ENCODE assay signal across 11 mouse cellular contexts in the genomic region with DNA sequence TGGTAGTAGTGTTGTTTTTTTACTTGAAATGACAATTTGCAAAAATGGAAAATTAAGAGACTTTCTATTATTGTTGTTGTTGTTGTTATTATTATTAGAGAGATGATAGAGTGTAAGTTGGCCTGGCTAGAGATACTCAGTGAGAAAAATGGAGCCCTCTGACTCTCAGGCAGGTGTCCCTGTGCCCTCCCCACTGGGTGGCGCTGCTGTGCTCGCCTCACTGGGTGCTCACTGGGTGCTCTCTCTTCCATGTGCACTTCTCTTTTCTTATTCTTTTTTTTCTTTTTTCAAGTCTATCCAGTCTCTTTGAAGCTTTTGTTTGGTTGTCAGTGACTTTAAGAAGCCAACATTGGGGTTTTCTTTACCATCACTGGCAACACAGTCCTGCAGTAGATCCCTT. TPM values are rescaled to one million over a fixed set of nuclear protein-coding genes. Genes with fewer than 3 reads are reported as not detected.
DNase-seq lines count a peak whose midpoint lies in the region; TF ChIP-seq lines count a peak whose summit lies in the region.
"Had no signal": no experiment of that assay in that cellular context is flagged by ENCODE, and none has a peak within 500 bp of the region (broad histone marks: within the 10 kb centered on the region; RNA-seq: fewer than 3 reads in every experiment).

No protein-coding gene starts in this region.

- TF ChIP-seq CTCF in lung, adult 2 months (IDR thresholded peaks at IDR 0.05; ENCODE audit: insufficient read depth, low read length) = peak; percentile 19; the same call in 1 of the 2 replicates

- no peaks in the 10 kb centered on the region for H3K4me1 ChIP-seq in lung, adult 2 months (ENCODE audit: control insufficient read depth, insufficient read depth, low read length)

- DNase-seq in adrenal gland, postnatal 10 days = peak; percentile 65
- no peak for DNase-seq in adrenal gland, postnatal 4 days (ENCODE audit: low spot score in 2 of 2)
- DNase-seq in lung, adult 2 months = no peak
- DNase-seq in lung, postnatal 25 days (ENCODE audit: low spot score) = no peak
- peak; percentile 15 for DNase-seq in c-Kit-positive CD71-positive TER-119-positive erythroid progenitor cells, embryonic 14.5 days (ENCODE audit: low spot score)
- peak; percentile 75 for DNase-seq in testis, postnatal 10 days (ENCODE audit: low spot score)
- no peak for DNase-seq in embryo, embryonic 11 days
- DNase-seq in layer of hippocampus, adult 8-10 months (ENCODE audit: low spot score in 2 of 2) = no peak
- DNase-seq: gastrocnemius, postnatal 14 days; right cerebral cortex, postnatal 14 days had no signal

- no peak for TF ChIP-seq POLR2A in lung, adult 2 months (IDR thresholded peaks at IDR 0.05; ENCODE audit: borderline replicate concordance, extremely low read depth, low read depth, low read length)

- 61% methylated on average over 2 of the region's 2 CpGs for WGBS in lung, adult 2 months

- no peak overlapping the region for H3K4me3 ChIP-seq in lung, adult 2 months (replicated peaks; ENCODE audit: extremely low read depth, low read depth, low read length)

RNA-seq across cellular contexts. Expression of a gene that starts 18.6 kb away (rescaled TPM):
- 10 to 100 TPM; 16.1 to 26.4 TPM for total RNA-seq in adrenal gland, postnatal 10 days (2021)
- 1 to 10 TPM; 7.1 to 8.1 TPM for total RNA-seq in adrenal gland, postnatal 4 days (2021)
- 2.1 and 2.2 TPM in 2 replicates for polyA plus RNA-seq in lung, adult 2 months (2012; rRNA removed)
- 1 to 10 TPM; 2.5 to 3.4 (median 3.1) TPM for total RNA-seq in layer of hippocampus, adult 8-10 months (2022)

RNA-seq across cellular contexts. Expression of a gene that starts 18.7 kb away (rescaled TPM):
- total RNA-seq in adrenal gland, postnatal 10 days (2021) = 1 to 10 TPM; 2.1 to 3.0 TPM
- 1 to 10 TPM; 2.6 to 4.2 TPM for total RNA-seq in adrenal gland, postnatal 4 days (2021)
- polyA plus RNA-seq in lung, adult 2 months (2012; rRNA removed) = 0.64 and 0.88 TPM in 2 replicates
- 1 to 10 TPM; 1.1 to 1.7 (median 1.4) TPM for total RNA-seq in layer of hippocampus, adult 8-10 months (2022)
- polyA plus RNA-seq: macrophage had no signal

RNA-seq across cellular contexts. Expression of a gene that starts 49.2 kb away (rescaled TPM):
- total RNA-seq in adrenal gland, postnatal 10 days (2021) = 10 to 100 TPM; 44.8 to 56.5 TPM
- total RNA-seq in adrenal gland, postnatal 4 days (2021) = 10 to 100 TPM; 71.8 to 75.6 TPM
- polyA plus RNA-seq in lung, adult 2 months (2012; rRNA removed) = 21.0 and 24.6 TPM in 2 replicates
- total RNA-seq in layer of hippocampus, adult 8-10 months (2022) = 100 to 1,000 TPM in 1 of 4 experiments, 10 to 100 TPM in 3; 73.8 to 101 (median 90.1) TPM

RNA-seq across cellular contexts. Expression of a gene that starts 59.3 kb away (rescaled TPM):
- total RNA-seq in adrenal gland, postnatal 10 days (2021) = 10 to 100 TPM; 67.8 to 89.2 TPM
- 10 to 100 TPM; 84.2 to 85.6 TPM for total RNA-seq in adrenal gland, postnatal 4 days (2021)
- polyA plus RNA-seq in lung, adult 2 months (2012; rRNA removed) = 31.5 and 49.5 TPM in 2 replicates
- total RNA-seq in layer of hippocampus, adult 8-10 months (2022) = 100 to 1,000 TPM; 103 to 115 (median 108) TPM

Comparison
In these comparisons a context has a peak if more than half of its experiments do, and no peak if none do; other contexts are left out.
1. DNase-seq: peak in adrenal gland, postnatal 10 days (single experiment), c-Kit-positive CD71-positive TER-119-positive erythroid progenitor cells, embryonic 14.5 days (single experiment) and testis, postnatal 10 days (single experiment); none in adrenal gland, postnatal 4 days (0 of 2), lung, adult 2 months (single experiment), lung, postnatal 25 days (single experiment), embryo, embryonic 11 days (single experiment) and layer of hippocampus, adult 8-10 months (0 of 2).